Mouse (Mus musculus) left cerebral cortex, postnatal 25 days (tissue): ENCODE data around the gene Slc47a2. TPM values are rescaled to one million over a fixed set of nuclear protein-coding genes. Genes with fewer than 3 reads are reported as not detected.

Experiments used
- DNase-seq, 2 experiments: peaks; one replicate each; pipeline ENCODE4 v3.0.0; 2022; ENCODE audit warnings: low spot score in 2 of 2, mixed read lengths in 1 of 2
- intact Hi-C: fragments of 180-260 bp; cut with DNase I; formaldehyde crosslinking; loops from one replicate; pipeline ENCODE4 v1.15.1; 2025
- total RNA-seq, 2 experiments: library from RNA; stranded (reverse); gene quantifications; 2 replicates each; pipeline ENCODE4 v1.2.3; 2021

Gene Slc47a2
- total RNA-seq, 2 experiments from 2014 or later, result 0.14 to 0.37 TPM

GRCm38 (mm10) chr11:61295556-61295955, 47.1 kb downstream of the Slc47a2 start:
- intact Hi-C loops, result no loop called here
- DNase-seq, result no peak

- intact Hi-C loops, result no loop called here
- DNase-seq, result no peak
Observed at GRCm38 (mm10) chr11:61294431-61294830, 48.2 kb downstream of the Slc47a2 start.

- no peak for DNase-seq
- intact Hi-C loops, result no loop called here
Observed at GRCm38 (mm10) chr11:61293251-61293650, 49.4 kb downstream of the Slc47a2 start.

GRCm38 (mm10) chr11:61284323-61284722, 58.3 kb downstream of the Slc47a2 start:
- intact Hi-C loops, result no loop called here
- DNase-seq, result peak in 1 of 2 experiments; percentile 32

- DNase-seq, result no peak
Observed at GRCm38 (mm10) chr11:61283414-61284049, 59.1 kb downstream of the Slc47a2 start.

GRCm38 (mm10) chr11:61278445-61279077, 64.1 kb downstream of the Slc47a2 start:
- peak in 1 of 2 experiments; percentile 12 for DNase-seq
- intact Hi-C loops, result no loop called here

More at GRCm38 (mm10) chr11:61283414-61284049, 59.1 kb downstream of the Slc47a2 start:
- intact Hi-C loops, result no loop called here

GRCm38 (mm10) chr11:61277937-61278336, 64.7 kb downstream of the Slc47a2 start:
- intact Hi-C loops, result no loop called here
- DNase-seq, result no peak

- intact Hi-C loops, result no loop called here
- no peak for DNase-seq
Observed at GRCm38 (mm10) chr11:61276482-61276881, 66.2 kb downstream of the Slc47a2 start.

GRCm38 (mm10) chr11:61275106-61275505, 67.6 kb downstream of the Slc47a2 start:
- DNase-seq, result no peak
- intact Hi-C loops, result no loop called here

- no peak for DNase-seq
- intact Hi-C loops, result no loop called here
Observed at GRCm38 (mm10) chr11:61274421-61274820, 68.2 kb downstream of the Slc47a2 start.

GRCm38 (mm10) chr11:61273928-61274327, 68.7 kb downstream of the Slc47a2 start:
- intact Hi-C loops, result no loop called here
- DNase-seq, result no peak

GRCm38 (mm10) chr11:61271612-61272011, 71.0 kb downstream of the Slc47a2 start:
- intact Hi-C loops, result no loop called here
- no peak for DNase-seq

- no peak for DNase-seq
- intact Hi-C loops, result no loop called here
Observed at GRCm38 (mm10) chr11:61270406-61270805, 72.3 kb downstream of the Slc47a2 start.

- intact Hi-C loops, result no loop called here
- DNase-seq, result no peak
Observed at GRCm38 (mm10) chr11:61268626-61269349, 73.9 kb downstream of the Slc47a2 start.

GRCm38 (mm10) chr11:61266551-61267533, 75.8 kb downstream of the Slc47a2 start, which contains the start of gene Aldh3a2:
Gene Aldh3a2 (minus strand): TSS chr11:61267464.
- intact Hi-C loops, result no loop called here
- DNase-seq, result peak; percentile 93 to 95

- no peak for DNase-seq
- intact Hi-C loops, result no loop called here
Observed at GRCm38 (mm10) chr11:61263841-61264240, 78.8 kb downstream of the Slc47a2 start.

GRCm38 (mm10) chr11:61262516-61262915, 80.1 kb downstream of the Slc47a2 start:
- DNase-seq, result no peak
- intact Hi-C loops, result no loop called here

- intact Hi-C loops, result no loop called here
- no peak for DNase-seq
Observed at GRCm38 (mm10) chr11:61259106-61259505, 83.6 kb downstream of the Slc47a2 start.

GRCm38 (mm10) chr11:61252807-61253206, 89.9 kb downstream of the Slc47a2 start:
- no peak for DNase-seq
- intact Hi-C loops, result no loop called here
